Mouse (Mus musculus) intestine, embryonic 14.5 days (tissue): ENCODE measurements around the gene Dnah12. TPM values are rescaled to one million over a fixed set of nuclear protein-coding genes. Genes with fewer than 3 reads are reported as not detected.

ENCODE experiments used
- ATAC-seq: fragments of 200-750 bp; cut with Nextera tagmentation; replicated peaks from 2 replicates; pipeline ENCODE4 v1.8.0; 2017; ENCODE audit warnings: low read depth, moderate number of reproducible peaks, moderate TSS enrichment, moderate library complexity; ENCODE audit not compliant: low FRiP score, low TSS enrichment
- DNase-seq: peaks from one replicate; pipeline ENCODE4 v3.0.0-alpha.2; 2018; ENCODE audit warnings: low spot score
- H3K27ac ChIP-seq: fragments of 300-500 bp; sonication (generic); 2 replicates; pipeline ENCODE4 v1.5.1; 2014; ENCODE audit warnings: low read depth, mild to moderate bottlenecking, control low read depth
- H3K27me3 ChIP-seq: fragments of 300-500 bp; sonication (generic); replicated peaks from 2 replicates; pipeline ENCODE4 v1.6.1; 2014; ENCODE audit warnings: low read length, control low read depth; ENCODE audit not compliant: control insufficient read depth, insufficient read depth
- H3K36me3 ChIP-seq: fragments of 300-500 bp; sonication (generic); 2 replicates; pipeline ENCODE4 v1.6.1; 2014; ENCODE audit warnings: low read length, control low read depth; ENCODE audit not compliant: control insufficient read depth, insufficient read depth
- H3K4me1 ChIP-seq: fragments of 300-500 bp; sonication (generic); replicated peaks from 2 replicates; pipeline ENCODE4 v1.6.1; 2014; ENCODE audit warnings: low read length, control low read depth, mixed read lengths; ENCODE audit not compliant: control insufficient read depth, insufficient read depth
- H3K4me2 ChIP-seq: fragments of 300-500 bp; sonication (generic); 2 replicates; pipeline ENCODE4 v1.6.1; 2014; ENCODE audit warnings: low read length
- H3K4me3 ChIP-seq: fragments of 300-500 bp; sonication (generic); 2 replicates; pipeline ENCODE4 v1.5.1; 2014; ENCODE audit warnings: low read depth, low read length, control low read depth, mixed read lengths
- H3K9ac ChIP-seq: fragments of 300-500 bp; sonication (generic); 2 replicates; pipeline ENCODE4 v1.6.1; 2014; ENCODE audit warnings: mild to moderate bottlenecking, low read length
- H3K9me3 ChIP-seq: fragments of 300-500 bp; sonication (generic); 2 replicates; pipeline ENCODE4 v1.6.1; 2016; ENCODE audit warnings: low read length, control low read depth; ENCODE audit not compliant: control insufficient read depth
- WGBS: fragments of 180-500 bp; shearing (Covaris S2); extraction: QIAGEN DNeasy Blood & Tissue Kit; methylation state at CpG from one replicate; pipeline ENCODE4 v1.1.7; 2014; 5-methylcytosine and 5-hydroxymethylcytosine counted together
- polyA plus RNA-seq: library from polyadenylated mRNA; unstranded; fragments of >200 nt; fragmentation: Nextera tagmentation; extraction: Ambion mirVana; gene quantifications from 2 replicates; pipeline ENCODE4 v1.2.1, GENCODE M21; 2014

Dnah12 gene
- polyA plus RNA-seq, 1 experiment from 2014 or later: 0.31 TPM

- H3K4me3 ChIP-seq: no peak overlapping the region
- WGBS: 66% methylated on average over 4 of the region's 4 CpGs
- ATAC-seq (no peak), DNase-seq (no peak)
- H3K9ac ChIP-seq: no peak overlapping the region
- no peaks in the 10 kb centered on the region for H3K36me3 ChIP-seq
- H3K27ac ChIP-seq: no peak overlapping the region
- H3K27me3 ChIP-seq: no peaks in the 10 kb centered on the region
- no peaks in the 10 kb centered on the region for H3K9me3 ChIP-seq
- H3K4me1 ChIP-seq: no peaks in the 10 kb centered on the region
- no peak overlapping the region for H3K4me2 ChIP-seq
These were observed 185.7 kb downstream of the Dnah12 start for GRCm38 (mm10) chr14:26878756-26879155.

GRCm38 (mm10) chr14:26879976-26880375 lies 186.9 kb downstream of the Dnah12 start:
- ATAC-seq: no peak
- Histone ChIP-seq H3K27ac (no peak overlapping the region), H3K36me3 (no peaks in the 10 kb centered on the region)

GRCm38 (mm10) chr14:26881700-26882099 lies 188.6 kb downstream of the Dnah12 start:
- DNase-seq (no peak), ATAC-seq (no peak)
- Histone ChIP-seq H3K27ac (no peak overlapping the region), H3K9ac (no peak overlapping the region), H3K4me1 (no peaks in the 10 kb centered on the region), H3K9me3 (no peaks in the 10 kb centered on the region), H3K27me3 (no peaks in the 10 kb centered on the region), H3K4me2 (no peak overlapping the region), H3K36me3 (no peaks in the 10 kb centered on the region), H3K4me3 (no peak overlapping the region)
- 79% methylated on average over 5 of the region's 5 CpGs for WGBS

More at GRCm38 (mm10) chr14:26879976-26880375, 186.9 kb downstream of the Dnah12 start:
- H3K9me3 ChIP-seq: no peaks in the 10 kb centered on the region
- no peaks in the 10 kb centered on the region for H3K27me3 ChIP-seq
- DNase-seq: no peak
- 70% methylated on average over 2 of the region's 2 CpGs for WGBS
- H3K4me3 ChIP-seq: no peak overlapping the region
- H3K4me2 ChIP-seq: no peak overlapping the region
- no peak overlapping the region for H3K9ac ChIP-seq
- no peaks in the 10 kb centered on the region for H3K4me1 ChIP-seq

DNA sequence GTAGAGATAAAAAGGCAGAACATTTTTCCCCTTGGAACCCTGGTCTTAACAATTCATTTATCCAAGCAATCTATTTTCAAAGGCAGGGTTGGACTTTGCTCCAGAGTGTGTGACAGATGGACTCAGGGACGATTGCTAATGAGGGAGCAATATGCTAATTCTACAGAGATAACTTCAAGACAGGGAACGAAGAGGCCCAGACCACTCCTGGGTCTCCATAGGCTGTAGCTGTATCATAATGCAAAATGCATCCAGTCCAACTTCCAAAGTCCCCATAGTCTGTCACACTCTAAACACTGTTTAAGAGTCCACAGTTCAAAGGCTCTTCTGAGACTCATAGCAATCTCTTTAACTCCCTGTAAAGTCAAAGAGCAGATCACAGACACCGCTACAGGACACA lies 194.2 kb downstream of the Dnah12 start:
- Histone ChIP-seq H3K27me3 (no peaks in the 10 kb centered on the region), H3K9me3 (no peaks in the 10 kb centered on the region), H3K27ac (no peak overlapping the region), H3K4me2 (no peak overlapping the region), H3K4me3 (no peak overlapping the region), H3K36me3 (no peaks in the 10 kb centered on the region), H3K9ac (no peak overlapping the region), H3K4me1 (no peaks in the 10 kb centered on the region)
- ATAC-seq (no peak), DNase-seq (no peak)
- WGBS: 63% methylated on average over 3 of the region's 3 CpGs

GRCm38 (mm10) chr14:26890777-26891176 lies 197.7 kb downstream of the Dnah12 start:
- ATAC-seq: no peak
- Histone ChIP-seq H3K27me3 (no peaks in the 10 kb centered on the region), H3K9ac (no peak overlapping the region), H3K4me1 (no peaks in the 10 kb centered on the region), H3K9me3 (no peaks in the 10 kb centered on the region), H3K27ac (no peak overlapping the region), H3K4me3 (no peak overlapping the region), H3K4me2 (no peak overlapping the region), H3K36me3 (no peaks in the 10 kb centered on the region)
- 87% methylated on average over 3 of the region's 3 CpGs for WGBS
- no peak for DNase-seq

DNA sequence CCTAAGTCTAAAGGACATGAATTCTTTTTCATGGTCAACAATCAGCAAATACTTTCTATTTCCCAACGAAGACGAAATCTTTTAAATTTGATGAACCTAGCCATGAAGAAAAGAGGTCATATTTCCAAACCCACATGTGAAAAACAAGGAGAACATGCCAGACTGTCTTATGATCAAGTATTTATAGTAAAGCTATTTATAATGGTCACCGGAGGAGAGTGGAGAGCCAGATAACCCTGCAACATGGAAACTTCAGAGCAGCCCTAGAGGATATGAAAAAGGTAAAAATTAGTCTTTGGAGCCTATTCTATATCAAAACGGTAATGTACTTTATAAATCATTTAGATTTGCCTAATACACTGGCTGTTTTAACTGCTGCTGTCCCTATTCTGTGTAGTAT lies 201.3 kb downstream of the Dnah12 start, which contains the start of gene Asb14:
Gene Asb14, plus strand, starts transcription at position 166 of the 400 bp plus-strand sequence.
- DNase-seq (no peak), ATAC-seq (no peak)
- Histone ChIP-seq H3K4me2 (no peak within 1 kb of the TSS), H3K4me3 (no peak within 1 kb of the TSS), H3K36me3 (no peaks in the 10 kb centered on the region), H3K27ac (no peak within 1 kb of the TSS), H3K27me3 (no peaks in the 10 kb centered on the region), H3K9ac (no peak within 1 kb of the TSS), H3K4me1 (no peaks in the 10 kb centered on the region), H3K9me3 (no peaks in the 10 kb centered on the region)
- WGBS: 94% methylated on average over 4 of the region's 4 CpGs

- H3K4me2 ChIP-seq: no peak overlapping the region
- ATAC-seq: no peak
- H3K36me3 ChIP-seq: no peaks in the 10 kb centered on the region
- no peaks in the 10 kb centered on the region for H3K27me3 ChIP-seq
- 77% methylated on average over 2 of the region's 2 CpGs for WGBS
- no peak overlapping the region for H3K4me3 ChIP-seq
- no peak overlapping the region for H3K9ac ChIP-seq
- H3K27ac ChIP-seq: no peak overlapping the region
- no peak for DNase-seq
- no peaks in the 10 kb centered on the region for H3K9me3 ChIP-seq
- no peaks in the 10 kb centered on the region for H3K4me1 ChIP-seq
These were observed 206.4 kb downstream of the Dnah12 start for GRCm38 (mm10) chr14:26899490-26899889.

- 83% methylated on average over 12 of the region's 12 CpGs for whole genome bisulfite sequencing
- no peaks in the 10 kb centered on the region for H3K9me3 ChIP-seq
- no peak overlapping the region for H3K9ac ChIP-seq
- H3K4me3 ChIP-seq: no peak overlapping the region
- no peaks in the 10 kb centered on the region for H3K36me3 ChIP-seq
- H3K27me3 ChIP-seq: no peaks in the 10 kb centered on the region
- H3K4me2 ChIP-seq: no peak overlapping the region
- H3K4me1 ChIP-seq: no peaks in the 10 kb centered on the region
- no peak overlapping the region for H3K27ac ChIP-seq
- no peak for DNase-seq
- ATAC-seq: no peak
These were observed 207.8 kb downstream of the Dnah12 start for GRCm38 (mm10) chr14:26900893-26901292.

DNA sequence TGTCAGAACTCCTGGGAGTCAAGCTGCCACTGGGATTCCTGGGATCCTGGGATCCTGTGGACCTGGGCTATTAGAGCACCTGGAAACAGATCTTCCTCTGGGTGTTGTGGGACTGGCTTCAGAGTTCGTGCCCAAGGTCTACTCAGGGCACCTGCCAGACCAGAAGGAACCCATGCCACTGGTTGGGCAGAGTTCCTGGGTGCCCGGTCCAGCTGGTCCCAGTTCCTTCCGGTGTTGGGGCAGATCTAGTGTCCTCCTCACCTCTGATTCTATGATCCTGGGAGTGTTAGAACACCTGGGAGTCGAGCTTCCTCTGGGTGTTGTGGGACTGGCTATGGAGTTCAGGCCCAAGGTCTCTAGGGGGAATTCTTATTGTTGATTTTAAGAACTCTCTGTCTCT lies 214.3 kb downstream of the Dnah12 start:
- Histone ChIP-seq H3K36me3 (no peaks in the 10 kb centered on the region), H3K27ac (no peak overlapping the region), H3K4me3 (no peak overlapping the region), H3K27me3 (no peaks in the 10 kb centered on the region), H3K4me2 (no peak overlapping the region), H3K4me1 (no peaks in the 10 kb centered on the region), H3K9ac (no peak overlapping the region), H3K9me3 (no peaks in the 10 kb centered on the region)
- 85% methylated on average over 4 of the region's 4 CpGs for WGBS
- no peak for DNase-seq
- ATAC-seq: no peak
